Mouse (Mus musculus) erythroblast, embryonic 14.5 days (primary cell): ENCODE data around the gene Ndufab1.

Experiments
- GATA1 ChIP-seq: IDR thresholded peaks from 2 replicates; pipeline ENCODE4 v1.6.1; 2012; ENCODE audit warnings: low read length, inconsistent platforms, mixed read lengths
- TAL1 ChIP-seq: IDR thresholded peaks from 3 replicates; pipeline ENCODE4 v1.6.1; 2012; ENCODE audit warnings: low read length, inconsistent platforms, mixed read lengths

- no peak for TF ChIP-seq TAL1
- TF ChIP-seq GATA1, result no peak
These were observed 33.9 kb downstream of the Ndufab1 start for GRCm38 (mm10) chr7:122067517-122068381.
